Mouse (Mus musculus) regulatory T cell (primary cell): ENCODE measurements around the gene Cdkal1.

Experiments used
- in situ Hi-C: fragments of 300-600 bp; cut with MboI, MseI; formaldehyde crosslinking; loops from one replicate; pipeline ENCODE4 v1.15.1; 2025; ENCODE audit warnings: high pct_unique_total_duplicates

Gene Cdkal1

GRCm38 (mm10) chr13:29637788-29638187 is 217.7 kb downstream of the Cdkal1 start:
- in situ Hi-C loops: no loop called here

DNA sequence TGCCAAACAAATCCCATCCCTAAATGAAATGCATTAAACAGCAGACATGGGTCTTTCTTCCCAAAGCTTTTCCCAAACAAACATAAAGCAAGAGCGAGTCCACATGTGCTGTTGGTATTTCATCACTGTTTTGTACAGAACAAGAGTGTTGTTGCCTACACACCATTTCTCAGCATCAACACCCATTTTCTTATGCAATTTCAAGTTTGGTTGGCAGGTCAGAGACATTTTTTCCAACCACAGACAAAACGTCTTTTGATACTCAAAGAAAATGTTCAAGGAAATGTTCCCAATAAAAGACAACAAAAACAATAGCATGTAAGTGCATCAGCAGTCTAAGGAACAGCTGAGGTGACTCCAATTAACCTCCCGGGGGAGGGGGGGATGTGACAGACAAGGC is 219.9 kb downstream of the Cdkal1 start:
- in situ Hi-C loops: no loop called here

DNA sequence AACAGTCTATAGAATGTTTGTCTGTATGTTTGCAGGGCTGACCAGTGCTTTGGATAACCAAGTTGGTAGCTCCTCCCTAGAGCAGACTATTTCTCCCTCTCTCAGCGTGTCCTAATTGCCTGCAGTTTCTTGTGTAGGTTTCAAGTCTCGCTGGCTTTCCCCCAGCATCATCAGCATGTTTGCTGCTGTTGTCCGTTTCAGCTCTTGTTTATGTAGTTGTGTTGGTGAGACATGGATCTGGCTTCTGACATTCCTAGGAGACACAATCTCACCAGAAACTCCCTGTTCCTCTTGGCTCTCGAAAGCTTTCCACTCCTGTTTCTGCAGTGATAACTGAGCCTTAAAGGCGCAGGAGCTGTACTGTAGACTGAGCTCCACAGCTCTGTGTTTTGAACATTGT is 224.1 kb downstream of the Cdkal1 start:
- in situ Hi-C loops: no loop called here

- in situ Hi-C loops: no loop called here
Measured at GRCm38 (mm10) chr13:29628607-29629006, 226.9 kb downstream of the Cdkal1 start.

DNA sequence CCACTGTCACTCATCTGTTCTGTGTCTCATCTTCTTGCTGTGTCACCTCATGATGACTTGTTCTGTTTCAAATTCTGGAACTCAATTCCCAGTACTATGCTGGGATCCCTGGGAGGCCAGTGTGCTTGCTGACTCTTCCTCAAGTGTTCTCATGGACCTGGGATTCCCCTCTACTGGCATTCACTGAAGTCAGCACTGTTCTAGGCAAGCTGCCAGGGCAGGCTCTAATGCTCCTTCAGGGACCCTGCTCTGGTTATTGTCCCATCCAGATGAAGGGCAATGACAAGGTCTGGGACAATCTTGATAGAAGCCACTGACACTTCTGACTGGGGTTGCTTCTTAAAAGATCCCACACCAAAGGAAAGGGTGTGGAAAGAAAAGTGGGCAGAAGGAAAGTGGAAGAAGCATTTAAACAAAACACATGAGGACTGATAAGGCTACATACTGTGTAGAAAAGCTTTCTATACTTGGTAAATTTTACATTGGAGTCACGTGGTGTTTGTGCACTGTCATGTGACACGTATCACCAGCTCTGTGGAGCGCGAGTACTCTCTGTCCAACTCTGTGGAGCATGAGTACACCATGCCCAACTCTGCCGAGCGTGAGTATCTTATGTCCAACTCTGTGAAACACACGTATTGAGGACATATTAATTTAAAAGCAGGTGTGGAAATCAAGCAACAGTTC is 227.9 kb downstream of the Cdkal1 start:
- in situ Hi-C loops: no loop called here

DNA sequence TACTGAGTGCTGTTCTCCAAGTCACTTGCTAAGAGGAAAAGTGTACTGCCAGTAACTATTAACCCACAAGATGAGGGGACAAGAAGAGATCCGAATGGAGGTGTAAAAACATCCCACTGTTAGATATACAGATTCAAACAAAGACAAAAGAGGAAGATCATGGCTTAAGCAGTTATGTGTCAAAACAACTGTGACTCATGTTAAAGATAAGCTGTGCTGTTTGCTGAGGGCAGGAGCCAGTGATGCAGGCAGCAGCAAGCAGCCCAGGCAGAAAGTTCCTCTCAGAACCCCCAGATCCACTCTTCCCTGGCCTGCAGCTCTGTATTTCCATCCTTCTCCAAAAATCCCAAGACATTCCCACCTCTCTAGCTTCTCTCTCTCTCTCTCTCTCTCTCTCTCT is 230.5 kb downstream of the Cdkal1 start:
- in situ Hi-C loops: no loop called here

- in situ Hi-C loops: no loop called here
Measured at GRCm38 (mm10) chr13:29623636-29624239, 231.7 kb downstream of the Cdkal1 start.

DNA sequence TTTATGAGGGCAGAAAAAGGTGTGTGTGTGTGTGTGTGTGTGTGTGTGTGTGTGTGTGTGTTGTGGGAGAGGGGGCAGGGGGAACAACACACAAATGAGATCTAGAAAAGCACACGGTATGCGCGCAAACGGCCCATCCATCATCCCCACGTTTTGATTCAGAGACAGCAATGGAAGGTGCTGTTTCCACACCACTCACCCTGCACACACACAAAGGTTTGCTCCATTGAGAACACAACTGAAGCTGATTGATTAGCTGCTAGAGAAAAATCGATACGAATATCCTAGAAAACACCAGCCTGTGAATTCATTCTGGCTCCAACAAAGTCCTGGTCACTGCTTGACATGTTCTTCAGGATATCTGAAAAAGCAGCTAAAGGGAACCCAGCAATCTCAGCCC is 233.6 kb downstream of the Cdkal1 start:
- in situ Hi-C loops: no loop called here

DNA sequence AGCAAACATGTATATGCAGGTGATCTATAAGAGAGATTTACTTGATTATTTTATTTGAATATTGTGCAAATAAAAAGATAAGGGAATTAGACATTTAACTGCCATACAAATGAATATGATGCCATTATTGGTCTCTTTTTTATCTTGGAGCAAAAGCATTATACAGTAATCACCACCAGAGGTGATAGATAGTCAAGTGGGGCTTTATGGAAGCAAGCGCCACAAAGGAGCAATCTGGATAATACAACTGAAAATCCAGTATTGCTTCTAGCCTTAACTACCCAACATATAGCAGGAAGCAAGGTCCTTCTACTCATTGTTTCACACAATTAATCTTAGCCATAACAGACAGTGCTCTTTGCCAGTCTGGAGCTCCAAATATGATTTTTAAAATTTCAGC is 234.1 kb downstream of the Cdkal1 start:
- in situ Hi-C loops: no loop called here

DNA sequence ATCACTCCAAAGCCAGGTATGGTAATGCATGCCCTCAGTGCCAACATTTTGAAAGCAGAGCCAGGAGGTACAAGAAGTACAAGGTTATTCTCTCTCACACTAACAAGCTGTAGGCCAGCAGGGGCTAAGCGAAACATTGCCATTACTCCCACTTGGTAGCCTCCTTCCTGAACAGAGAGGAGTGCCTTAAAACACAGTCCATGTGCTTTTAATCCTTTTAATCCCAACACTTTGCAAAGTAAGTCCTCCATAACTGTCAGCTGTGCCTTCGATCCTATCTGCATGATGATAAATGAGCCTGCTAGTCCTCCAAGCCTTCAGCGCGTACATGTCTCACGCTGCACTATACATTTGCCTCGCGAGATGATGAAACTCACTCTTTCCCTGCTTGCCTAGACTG is 234.6 kb downstream of the Cdkal1 start:
- in situ Hi-C loops: no loop called here

GRCm38 (mm10) chr13:29616654-29617171 is 238.8 kb downstream of the Cdkal1 start:
- in situ Hi-C loops: loop anchor here (10.0 kb wide), 1 partner anchor 392 kb away; no protein-coding TSS in a partner anchor

- in situ Hi-C loops: loop anchor here (10.0 kb wide), 1 partner anchor 391 kb away; no protein-coding TSS in a partner anchor
Measured at GRCm38 (mm10) chr13:29615987-29616386, 239.5 kb downstream of the Cdkal1 start.

DNA sequence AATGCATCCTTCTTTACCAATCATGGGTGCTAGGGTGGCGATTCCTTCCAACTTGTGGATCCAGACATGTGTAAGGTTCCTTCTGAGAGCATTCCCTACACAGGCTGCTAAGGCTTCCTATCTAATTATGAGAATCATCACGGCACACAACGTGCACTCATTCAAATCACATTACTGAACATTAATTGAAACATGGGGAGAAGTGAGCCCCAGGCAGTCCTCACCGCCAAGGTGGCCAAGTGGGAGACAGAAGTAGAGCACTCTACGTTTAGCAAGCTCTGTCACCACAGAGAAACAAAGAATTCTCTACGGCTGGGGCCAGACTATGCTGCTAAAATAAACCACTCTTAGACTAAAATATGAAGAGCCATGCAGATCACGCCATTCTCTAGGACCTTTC is 240.4 kb downstream of the Cdkal1 start:
- in situ Hi-C loops: loop anchor here (10.0 kb wide), 1 partner anchor 390 kb away; no protein-coding TSS in a partner anchor

GRCm38 (mm10) chr13:29610051-29610931 is 245.2 kb downstream of the Cdkal1 start:
- in situ Hi-C loops: loop anchor here (10.0 kb wide), 1 partner anchor 385 kb away; no protein-coding TSS in a partner anchor

DNA sequence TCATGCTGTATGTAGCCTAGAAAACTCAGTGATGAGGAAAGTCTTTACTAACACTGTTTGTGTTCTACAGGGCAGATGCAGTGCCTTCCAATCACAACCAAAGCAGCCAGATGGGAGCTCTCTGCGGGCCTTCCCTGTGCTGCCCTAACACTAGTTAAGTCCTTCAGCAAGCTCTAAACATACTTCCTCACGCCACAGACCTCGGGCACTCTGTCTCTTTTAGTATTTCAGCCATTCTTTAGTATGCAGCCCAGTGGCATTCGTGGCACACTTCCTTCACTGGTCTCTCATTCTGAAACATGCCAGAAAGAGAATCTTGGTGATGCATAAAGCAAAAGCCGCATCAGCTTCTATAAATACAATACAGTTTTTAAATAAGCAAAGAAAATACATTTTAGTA is 246.0 kb downstream of the Cdkal1 start:
- in situ Hi-C loops: loop anchor here (10.0 kb wide), 1 partner anchor 655 kb away; the partner anchor contains the start of gene Sox4

DNA sequence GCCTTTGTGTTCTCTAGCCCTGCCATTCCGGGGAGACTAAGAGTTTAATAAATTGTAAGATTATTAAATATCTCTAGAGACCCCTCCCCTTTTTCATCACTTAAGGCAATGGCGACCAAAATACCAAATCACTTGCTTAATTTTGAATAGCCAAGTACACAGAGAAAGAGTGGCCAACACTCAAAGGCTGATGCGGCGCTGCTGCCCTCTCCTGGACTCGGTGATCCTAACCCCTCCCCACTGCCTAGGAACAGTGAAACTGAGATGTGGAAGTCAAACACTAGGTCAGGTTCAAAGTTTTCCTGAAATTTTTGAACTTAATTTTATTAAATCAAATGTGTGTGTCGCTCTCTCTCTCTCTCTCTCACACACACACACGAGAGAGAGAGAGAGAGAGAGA is 251.2 kb downstream of the Cdkal1 start:
- in situ Hi-C loops: loop anchor here (10.0 kb wide), 1 partner anchor 649 kb away; the partner anchor contains the start of gene Sox4

DNA sequence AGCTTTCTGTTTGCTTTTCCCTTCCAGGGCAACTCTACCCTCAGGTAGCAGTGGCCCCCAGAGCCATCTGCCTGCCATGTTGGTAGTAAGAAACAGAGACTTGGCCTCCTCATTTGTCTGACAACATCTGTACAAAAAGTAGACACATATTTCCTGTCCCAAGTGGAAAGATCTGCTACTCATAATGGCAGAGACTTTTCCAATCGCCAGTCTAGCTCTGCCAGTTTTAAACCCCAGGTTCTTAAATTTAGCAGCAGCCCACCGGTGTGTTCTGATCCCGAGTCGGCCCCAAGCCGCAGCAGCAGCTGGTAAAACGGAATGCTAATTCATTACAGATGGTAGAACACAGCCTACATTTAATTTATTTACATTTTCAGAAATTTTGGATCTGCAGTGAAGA is 251.9 kb downstream of the Cdkal1 start:
- in situ Hi-C loops: loop anchor here (10.0 kb wide), 1 partner anchor 649 kb away; the partner anchor contains the start of gene Sox4

- in situ Hi-C loops: loop anchor here (10.0 kb wide), 1 partner anchor 646 kb away; the partner anchor contains the start of gene Sox4
Measured at GRCm38 (mm10) chr13:29601033-29601432, 254.4 kb downstream of the Cdkal1 start.

GRCm38 (mm10) chr13:29599646-29600045 is 255.8 kb downstream of the Cdkal1 start:
- in situ Hi-C loops: loop anchor here (10.0 kb wide), 1 partner anchor 645 kb away; the partner anchor contains the start of gene Sox4

- in situ Hi-C loops: no loop called here
Measured at GRCm38 (mm10) chr13:29596735-29597134, 258.7 kb downstream of the Cdkal1 start.

DNA sequence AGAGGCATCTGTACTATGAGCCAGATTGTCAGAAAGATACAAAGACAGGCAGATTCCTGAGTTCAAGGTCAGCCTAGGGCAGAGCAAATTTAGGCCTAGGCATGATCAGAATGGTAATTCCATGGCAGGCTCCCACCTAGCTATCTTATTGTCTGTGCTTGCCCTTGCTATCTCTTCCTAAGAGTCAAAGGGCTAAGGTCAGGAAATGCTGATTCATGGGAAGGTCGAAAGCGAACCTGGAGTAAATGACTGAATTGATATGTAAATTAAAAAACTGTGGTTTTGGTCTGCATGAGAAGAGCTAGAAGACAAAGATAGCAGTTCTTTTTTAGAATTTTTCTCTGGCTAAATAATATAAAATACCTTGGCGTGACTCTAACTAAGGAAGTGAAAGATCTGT is 262.4 kb downstream of the Cdkal1 start:
- in situ Hi-C loops: no loop called here

DNA sequence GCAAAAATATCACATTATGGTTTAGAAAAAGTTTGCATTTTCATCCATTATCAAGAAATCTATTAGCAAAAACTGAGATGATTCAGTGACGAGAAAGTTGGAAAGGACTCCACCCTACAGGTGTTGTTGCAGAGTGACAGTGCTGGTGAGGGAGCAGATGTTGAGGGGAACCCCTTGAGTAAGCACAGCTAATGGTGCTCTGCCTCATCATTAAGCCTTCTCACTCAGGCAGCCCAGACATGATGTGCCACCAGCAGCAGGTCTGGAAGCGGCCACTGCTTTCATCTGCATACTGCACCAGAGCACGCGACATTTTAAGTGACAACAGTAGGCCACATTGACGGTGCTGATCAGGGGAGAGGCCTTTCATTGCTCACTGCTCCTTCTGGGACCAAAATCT is 264.8 kb downstream of the Cdkal1 start:
- in situ Hi-C loops: no loop called here
